Mouse (Mus musculus): Measurements from ENCODE around the gene E130114P18Rik. TPM values are rescaled to one million over a fixed set of nuclear protein-coding genes. Genes with fewer than 3 reads are reported as not detected.

The E130114P18Rik gene
- 48.7 and 62.9 TPM in 2 replicates for polyA plus RNA-seq (2014; fragmentation: Nextera tagmentation; extraction: Ambion mirVana)

- Histone ChIP-seq H3K4me2 (ENCODE audit: low read length) (peak within 1 kb of the TSS; percentile 83), H3K27ac (ENCODE audit: low read depth, low read length) (peak within 1 kb of the TSS; percentile 98), H3K4me1 (ENCODE audit: control insufficient read depth, insufficient read depth, low read length) (peaks cover 20% of the 10 kb centered on the region), H3K4me3 (ENCODE audit: low read depth, low read length) (peak within 1 kb of the TSS; percentile 92), H3K9ac (ENCODE audit: low read length) (peak within 1 kb of the TSS; percentile 100), H3K9me3 (replicated peaks; ENCODE audit: control insufficient read depth, low read length) (no peaks in the 10 kb centered on the region), H3K36me3 (ENCODE audit: control insufficient read depth, insufficient read depth, low read length) (0 out of 2 replicates have a peak, but pooled peaks cover 2% of the 10 kb centered on the region), H3K27me3 (replicated peaks; ENCODE audit: control insufficient read depth, insufficient read depth, low read length) (no peaks in the 10 kb centered on the region)
- peak; percentile 89 for DNase-seq (ENCODE audit: low spot score)
- 1% methylated on average over 37 of the region's 37 CpGs for WGBS
- peak; percentile 65 for ATAC-seq
Measured at GRCm38 (mm10) chr4:97777706-97778176, at the start of gene E130114P18Rik. Gene E130114P18Rik (minus strand): TSS chr4:97778078.

- H3K9ac ChIP-seq (ENCODE audit: low read length), result no peak overlapping the region
- H3K36me3 ChIP-seq (ENCODE audit: control insufficient read depth, insufficient read depth, low read length), result no peaks in the 10 kb centered on the region
- peak; percentile 27 for DNase-seq (ENCODE audit: low spot score)
- WGBS, result 9% methylated on average over 6 of the region's 6 CpGs
- H3K4me3 ChIP-seq (ENCODE audit: low read depth, low read length), result no peak overlapping the region
- no peaks in the 10 kb centered on the region for H3K27me3 ChIP-seq (replicated peaks; ENCODE audit: control insufficient read depth, insufficient read depth, low read length)
- H3K27ac ChIP-seq (ENCODE audit: low read depth, low read length), result no peak overlapping the region
- H3K4me2 ChIP-seq (ENCODE audit: low read length), result no peak overlapping the region
- no peak; the same call in 1 of the 2 replicates for ATAC-seq
- H3K9me3 ChIP-seq (replicated peaks; ENCODE audit: control insufficient read depth, low read length), result no peaks in the 10 kb centered on the region
- H3K4me1 ChIP-seq (ENCODE audit: control insufficient read depth, insufficient read depth, low read length), result peaks cover 29% of the 10 kb centered on the region
Measured at GRCm38 (mm10) chr4:97827115-97827514, 49.2 kb upstream of the E130114P18Rik start.

- ATAC-seq, result peak; percentile 57; the same call in 1 of the 2 replicates
- WGBS, result 47% methylated on average over 4 of the region's 4 CpGs
- Histone ChIP-seq H3K27me3 (replicated peaks; ENCODE audit: control insufficient read depth, insufficient read depth, low read length) (no peaks in the 10 kb centered on the region), H3K4me3 (ENCODE audit: low read depth, low read length) (no peak overlapping the region), H3K4me2 (ENCODE audit: low read length) (no peak overlapping the region), H3K9ac (ENCODE audit: low read length) (no peak overlapping the region), H3K36me3 (ENCODE audit: control insufficient read depth, insufficient read depth, low read length) (no peaks in the 10 kb centered on the region), H3K9me3 (replicated peaks; ENCODE audit: control insufficient read depth, low read length) (no peaks in the 10 kb centered on the region), H3K27ac (ENCODE audit: low read depth, low read length) (no peak overlapping the region), H3K4me1 (ENCODE audit: control insufficient read depth, insufficient read depth, low read length) (peaks cover 26% of the 10 kb centered on the region)
- DNase-seq (ENCODE audit: low spot score), result peak; percentile 34
Measured at GRCm38 (mm10) chr4:97825841-97826240, 48.0 kb upstream of the E130114P18Rik start.

- Histone ChIP-seq H3K9me3 (replicated peaks; ENCODE audit: control insufficient read depth, low read length) (no peaks in the 10 kb centered on the region), H3K27ac (ENCODE audit: low read depth, low read length) (no peak overlapping the region), H3K9ac (ENCODE audit: low read length) (no peak overlapping the region), H3K4me3 (ENCODE audit: low read depth, low read length) (no peak overlapping the region), H3K27me3 (replicated peaks; ENCODE audit: control insufficient read depth, insufficient read depth, low read length) (no peaks in the 10 kb centered on the region), H3K36me3 (ENCODE audit: control insufficient read depth, insufficient read depth, low read length) (no peaks in the 10 kb centered on the region), H3K4me2 (ENCODE audit: low read length) (no peak overlapping the region), H3K4me1 (ENCODE audit: control insufficient read depth, insufficient read depth, low read length) (peaks cover 26% of the 10 kb centered on the region)
- DNase-seq (ENCODE audit: low spot score) (no peak), ATAC-seq (no peak)
- 31% methylated on average over 4 of the region's 4 CpGs for WGBS
Measured at GRCm38 (mm10) chr4:97825432-97825831, 47.6 kb upstream of the E130114P18Rik start.

GRCm38 (mm10) chr4:97824451-97824850 is 46.6 kb upstream of the E130114P18Rik start:
- Histone ChIP-seq H3K4me3 (ENCODE audit: low read depth, low read length) (no peak overlapping the region), H3K36me3 (ENCODE audit: control insufficient read depth, insufficient read depth, low read length) (no peaks in the 10 kb centered on the region), H3K9me3 (replicated peaks; ENCODE audit: control insufficient read depth, low read length) (no peaks in the 10 kb centered on the region), H3K4me1 (ENCODE audit: control insufficient read depth, insufficient read depth, low read length) (peaks cover 28% of the 10 kb centered on the region), H3K4me2 (ENCODE audit: low read length) (no peak overlapping the region), H3K9ac (ENCODE audit: low read length) (no peak overlapping the region), H3K27me3 (replicated peaks; ENCODE audit: control insufficient read depth, insufficient read depth, low read length) (no peaks in the 10 kb centered on the region), H3K27ac (ENCODE audit: low read depth, low read length) (peak overlapping the region; percentile 7; the same call in 1 of the 2 replicates)
- WGBS, result 26% methylated on average over 4 of the region's 4 CpGs
- peak; percentile 66 for DNase-seq (ENCODE audit: low spot score)
- ATAC-seq, result no peak

GRCm38 (mm10) chr4:97823512-97823911 is 45.6 kb upstream of the E130114P18Rik start:
- no peak overlapping the region for H3K4me2 ChIP-seq (ENCODE audit: low read length)
- no peaks in the 10 kb centered on the region for H3K36me3 ChIP-seq (ENCODE audit: control insufficient read depth, insufficient read depth, low read length)
- no peak overlapping the region for H3K9ac ChIP-seq (ENCODE audit: low read length)
- H3K4me1 ChIP-seq (ENCODE audit: control insufficient read depth, insufficient read depth, low read length), result peaks cover 33% of the 10 kb centered on the region
- WGBS, result 77% methylated on average over 6 of the region's 6 CpGs
- ATAC-seq (no peak), DNase-seq (ENCODE audit: low spot score) (no peak)
- no peak overlapping the region for H3K27ac ChIP-seq (ENCODE audit: low read depth, low read length)
- H3K9me3 ChIP-seq (replicated peaks; ENCODE audit: control insufficient read depth, low read length), result no peaks in the 10 kb centered on the region
- no peaks in the 10 kb centered on the region for H3K27me3 ChIP-seq (replicated peaks; ENCODE audit: control insufficient read depth, insufficient read depth, low read length)
- no peak overlapping the region for H3K4me3 ChIP-seq (ENCODE audit: low read depth, low read length)

- H3K4me3 ChIP-seq (ENCODE audit: low read depth, low read length), result no peak overlapping the region
- DNase-seq (ENCODE audit: low spot score) (no peak), ATAC-seq (no peak)
- no peaks in the 10 kb centered on the region for H3K27me3 ChIP-seq (replicated peaks; ENCODE audit: control insufficient read depth, insufficient read depth, low read length)
- no peaks in the 10 kb centered on the region for H3K9me3 ChIP-seq (replicated peaks; ENCODE audit: control insufficient read depth, low read length)
- no peak overlapping the region for H3K27ac ChIP-seq (ENCODE audit: low read depth, low read length)
- 84% methylated on average over 4 of the region's 4 CpGs for WGBS
- no peak overlapping the region for H3K4me2 ChIP-seq (ENCODE audit: low read length)
- no peaks in the 10 kb centered on the region for H3K36me3 ChIP-seq (ENCODE audit: control insufficient read depth, insufficient read depth, low read length)
- H3K9ac ChIP-seq (ENCODE audit: low read length), result no peak overlapping the region
- H3K4me1 ChIP-seq (ENCODE audit: control insufficient read depth, insufficient read depth, low read length), result peaks cover 36% of the 10 kb centered on the region
Measured at GRCm38 (mm10) chr4:97821556-97822251, 43.8 kb upstream of the E130114P18Rik start.

GRCm38 (mm10) chr4:97820474-97821259 is 42.8 kb upstream of the E130114P18Rik start:
- no peaks in the 10 kb centered on the region for H3K36me3 ChIP-seq (ENCODE audit: control insufficient read depth, insufficient read depth, low read length)
- H3K4me3 ChIP-seq (ENCODE audit: low read depth, low read length), result no peak overlapping the region
- H3K9ac ChIP-seq (ENCODE audit: low read length), result no peak overlapping the region
- DNase-seq (ENCODE audit: low spot score), result no peak
- no peaks in the 10 kb centered on the region for H3K27me3 ChIP-seq (replicated peaks; ENCODE audit: control insufficient read depth, insufficient read depth, low read length)
- H3K27ac ChIP-seq (ENCODE audit: low read depth, low read length), result no peak overlapping the region
- 80% methylated on average over 4 of the region's 4 CpGs for WGBS
- no peak overlapping the region for H3K4me2 ChIP-seq (ENCODE audit: low read length)
- H3K9me3 ChIP-seq (replicated peaks; ENCODE audit: control insufficient read depth, low read length), result no peaks in the 10 kb centered on the region
- no peak for ATAC-seq
- H3K4me1 ChIP-seq (ENCODE audit: control insufficient read depth, insufficient read depth, low read length), result peaks cover 33% of the 10 kb centered on the region
